Mouse (Mus musculus) v-Abl transformed pro-B cells (cell line): ENCODE data around the gene Cers5.

Experiments used
- in situ Hi-C, 2 experiments: fragments of 400-800 bp; cut with MboI; formaldehyde crosslinking; loops; one replicate each; pipeline ENCODE4 v1.15.1; 2025; ENCODE audit not compliant: unreplicated experiment in 2 of 2

The Cers5 gene

DNA sequence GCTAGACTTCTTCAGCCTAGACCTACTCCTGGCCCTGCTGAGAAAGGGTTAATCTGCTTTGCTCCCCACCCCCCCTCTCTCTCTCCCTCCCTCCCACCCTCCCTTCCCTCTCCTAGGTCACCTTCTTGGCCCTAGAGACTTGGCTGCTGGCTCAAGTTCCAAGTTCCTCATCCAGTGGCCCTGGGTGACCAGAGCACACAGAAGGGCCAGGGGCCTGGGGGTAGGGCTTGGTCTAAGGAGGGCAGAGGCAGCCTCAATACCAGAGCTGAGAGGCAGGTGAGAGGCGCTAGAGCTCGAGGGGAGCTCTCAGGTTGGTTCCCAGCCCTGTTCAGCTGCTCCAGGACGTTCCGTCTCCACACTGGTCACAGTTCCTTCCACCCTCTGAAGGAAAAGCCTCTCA, 81.8 kb downstream of the Cers5 start:
- in situ Hi-C loops: loop anchor here in 1 of 2 experiments (25.0 kb wide), 1 partner anchor 96 kb away; no protein-coding TSS in a partner anchor

DNA sequence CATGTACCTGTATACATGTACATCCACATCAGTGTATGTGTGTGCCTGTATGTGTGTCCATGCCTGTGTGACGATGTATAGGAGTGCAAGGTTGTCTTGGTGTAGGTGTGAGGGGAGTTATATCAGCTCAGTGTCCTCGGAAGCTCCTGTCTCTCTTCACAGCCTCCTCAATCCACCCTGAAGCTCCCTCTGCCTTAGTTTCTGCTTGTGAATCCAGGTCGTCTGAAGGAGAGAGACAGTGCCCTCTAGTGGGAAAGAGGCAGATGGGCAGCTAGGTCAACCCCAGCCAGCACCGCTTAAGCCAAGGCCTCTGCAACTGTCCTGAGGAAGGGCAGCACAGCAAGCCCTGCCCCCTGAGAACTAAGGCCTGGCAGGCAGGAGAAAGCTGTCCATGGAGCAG, 84.0 kb downstream of the Cers5 start:
- in situ Hi-C loops: loop anchor here in 1 of 2 experiments (5.0 to 25.0 kb wide), 3 partner anchors 99 to 274 kb away; no protein-coding TSS in a partner anchor
